Mouse (Mus musculus) forebrain, postnatal 0 days (tissue): Measurements from ENCODE around the gene Pithd1. TPM values are rescaled to one million over a fixed set of nuclear protein-coding genes. Genes with fewer than 3 reads are reported as not detected.

Experiments used
- ATAC-seq: fragments of 200-750 bp; cut with Nextera tagmentation; 2 replicates; pipeline ENCODE4 v1.8.0; 2017; ENCODE audit warnings: mild to moderate bottlenecking, moderate library complexity
- DNase-seq: peaks from one replicate; pipeline ENCODE4 v3.0.0-alpha.2; 2015
- H3K27ac ChIP-seq: fragments of 300-500 bp; sonication (generic); 2 replicates; pipeline ENCODE4 v1.5.1; 2014; ENCODE audit warnings: low read depth, mild to moderate bottlenecking, antibody characterized with exemption, low read length, moderate library complexity, mixed read lengths
- H3K27me3 ChIP-seq: fragments of 300-500 bp; sonication (generic); 2 replicates; pipeline ENCODE4 v1.6.1; 2014; ENCODE audit warnings: mild to moderate bottlenecking, low read length, mixed read lengths; ENCODE audit not compliant: insufficient read depth
- H3K36me3 ChIP-seq: fragments of 300-500 bp; sonication (generic); 2 replicates; pipeline ENCODE4 v1.6.1; 2014; ENCODE audit warnings: mild to moderate bottlenecking, moderate library complexity; ENCODE audit not compliant: insufficient read depth
- H3K4me1 ChIP-seq: fragments of 300-500 bp; sonication (generic); 2 replicates; pipeline ENCODE4 v1.6.1; 2014; ENCODE audit warnings: antibody characterized with exemption; ENCODE audit not compliant: insufficient read depth
- H3K4me2 ChIP-seq: fragments of 300-500 bp; sonication (generic); 2 replicates; pipeline ENCODE4 v1.6.1; 2014; ENCODE audit warnings: low read depth, mild to moderate bottlenecking, moderate library complexity
- H3K4me3 ChIP-seq: fragments of 300-500 bp; sonication (generic); 2 replicates; pipeline ENCODE4 v1.5.1; 2014; ENCODE audit warnings: low read depth, low read length, mixed read lengths
- H3K9ac ChIP-seq: fragments of 300-500 bp; sonication (generic); 2 replicates; pipeline ENCODE4 v1.6.1; 2014; ENCODE audit warnings: mild to moderate bottlenecking
- H3K9me3 ChIP-seq: fragments of 300-500 bp; sonication (generic); 2 replicates; pipeline ENCODE4 v1.6.1; 2016; ENCODE audit warnings: low read length
- CTCF ChIP-seq: sonication (generic); IDR thresholded peaks from 2 replicates; pipeline ENCODE4 v1.5.1; 2016; ENCODE audit warnings: antibody characterized with exemption, control low read depth, low read depth
- WGBS: fragments of 180-500 bp; shearing (Covaris S2); extraction: QIAGEN DNeasy Blood & Tissue Kit; methylation state at CpG from one replicate; pipeline ENCODE4 v1.1.7; 2014; 5-methylcytosine and 5-hydroxymethylcytosine counted together
- polyA plus RNA-seq: library from polyadenylated mRNA; unstranded; fragments of >200 nt; fragmentation: Nextera tagmentation; extraction: Ambion mirVana; gene quantifications from 2 replicates; pipeline ENCODE4 v1.2.1, GENCODE M21; 2015
- total RNA-seq: library from RNA; depleted of rRNA; stranded (reverse); fragments of >200 nt; gene quantifications from 2 replicates; pipeline ENCODE4 v1.2.3, GENCODE M21; 2014

Gene Pithd1
- total and polyA plus RNA-seq, 2 experiments from 2014 or later = 62.8 to 93.3 TPM

- Histone ChIP-seq H3K27me3 (no peaks in the 10 kb centered on the region), H3K9me3 (no peaks in the 10 kb centered on the region), H3K4me2 (no peak overlapping the region), H3K27ac (no peak overlapping the region), H3K9ac (no peak overlapping the region), H3K4me3 (no peak overlapping the region), H3K36me3 (peaks cover 83% of the 10 kb centered on the region), H3K4me1 (no peaks in the 10 kb centered on the region)
- DNase-seq (no peak), ATAC-seq (no peak)
- TF ChIP-seq CTCF = no peak
- WGBS = 95% methylated on average over 8 of the region's 8 CpGs
These were observed 21.9 kb upstream of the Pithd1 start for GRCm38 (mm10) chr4:136008782-136009447.

GRCm38 (mm10) chr4:136006821-136007220, 19.8 kb upstream of the Pithd1 start:
- H3K9ac ChIP-seq = no peak overlapping the region
- no peaks in the 10 kb centered on the region for H3K27me3 ChIP-seq
- no peak for TF ChIP-seq CTCF
- H3K4me3 ChIP-seq = no peak overlapping the region
- no peaks in the 10 kb centered on the region for H3K9me3 ChIP-seq
- no peaks in the 10 kb centered on the region for H3K4me1 ChIP-seq
- no peak overlapping the region for H3K4me2 ChIP-seq
- H3K27ac ChIP-seq = no peak overlapping the region
- DNase-seq (no peak), ATAC-seq (no peak)
- H3K36me3 ChIP-seq = peaks cover 84% of the 10 kb centered on the region
- 100% methylated on average over 3 of the region's 3 CpGs for WGBS

- TF ChIP-seq CTCF = no peak
These were observed 17.9 kb upstream of the Pithd1 start for GRCm38 (mm10) chr4:136004921-136005320.

GRCm38 (mm10) chr4:136004107-136004675, 17.1 kb upstream of the Pithd1 start:
- WGBS = 89% methylated on average over 5 of the region's 5 CpGs
- no peaks in the 10 kb centered on the region for H3K9me3 ChIP-seq
- H3K27ac ChIP-seq = no peak overlapping the region
- H3K4me2 ChIP-seq = no peak overlapping the region
- no peak overlapping the region for H3K4me3 ChIP-seq
- peaks cover 63% of the 10 kb centered on the region for H3K36me3 ChIP-seq
- ATAC-seq (no peak), DNase-seq (no peak)
- TF ChIP-seq CTCF = no peak
- H3K27me3 ChIP-seq = no peaks in the 10 kb centered on the region
- H3K4me1 ChIP-seq = no peaks in the 10 kb centered on the region
- no peak overlapping the region for H3K9ac ChIP-seq

More at GRCm38 (mm10) chr4:136004921-136005320, 17.9 kb upstream of the Pithd1 start:
- DNase-seq = no peak
- Histone ChIP-seq H3K27ac (no peak overlapping the region), H3K4me1 (no peaks in the 10 kb centered on the region), H3K9me3 (no peaks in the 10 kb centered on the region), H3K4me3 (no peak overlapping the region), H3K36me3 (peaks cover 71% of the 10 kb centered on the region), H3K27me3 (no peaks in the 10 kb centered on the region), H3K9ac (no peak overlapping the region), H3K4me2 (no peak overlapping the region)
- no peak for ATAC-seq
- 90% methylated on average over 2 of the region's 2 CpGs for WGBS

GRCm38 (mm10) chr4:135995118-135995517, 8.1 kb upstream of the Pithd1 start:
- H3K27me3 ChIP-seq = no peaks in the 10 kb centered on the region
- H3K4me2 ChIP-seq = no peak overlapping the region
- no peak overlapping the region for H3K27ac ChIP-seq
- H3K4me1 ChIP-seq = no peaks in the 10 kb centered on the region
- no peak overlapping the region for H3K9ac ChIP-seq
- H3K9me3 ChIP-seq = no peaks in the 10 kb centered on the region
- no peak overlapping the region for H3K4me3 ChIP-seq
- 87% methylated on average over 4 of the region's 4 CpGs for WGBS
- no peak for ATAC-seq
- no peak for TF ChIP-seq CTCF
- no peaks in the 10 kb centered on the region for H3K36me3 ChIP-seq
- no peak for DNase-seq

- no peaks in the 10 kb centered on the region for H3K36me3 ChIP-seq
- no peak overlapping the region for H3K4me2 ChIP-seq
- no peak for TF ChIP-seq CTCF
- no peaks in the 10 kb centered on the region for H3K4me1 ChIP-seq
- H3K9me3 ChIP-seq = no peaks in the 10 kb centered on the region
- no peak overlapping the region for H3K27ac ChIP-seq
- WGBS = 91% methylated on average over 6 of the region's 6 CpGs
- no peak overlapping the region for H3K9ac ChIP-seq
- no peaks in the 10 kb centered on the region for H3K27me3 ChIP-seq
- no peak for ATAC-seq
- DNase-seq = no peak
- no peak overlapping the region for H3K4me3 ChIP-seq
These were observed 6.9 kb upstream of the Pithd1 start for GRCm38 (mm10) chr4:135993941-135994340.

GRCm38 (mm10) chr4:135987714-135988113, 650 bp upstream of the Pithd1 start:
- no peak for TF ChIP-seq CTCF
- peaks cover 12% of the 10 kb centered on the region; the same call in 1 of the 2 replicates for H3K4me1 ChIP-seq
- no peaks in the 10 kb centered on the region for H3K27me3 ChIP-seq
- H3K9me3 ChIP-seq = no peaks in the 10 kb centered on the region
- peak overlapping the region; percentile 91 for H3K9ac ChIP-seq
- ATAC-seq (no peak), DNase-seq (no peak)
- peak overlapping the region; percentile 81; the same call in 1 of the 2 replicates for H3K27ac ChIP-seq
- peaks cover under 1% of the 10 kb centered on the region; the same call in 1 of the 2 replicates for H3K36me3 ChIP-seq
- H3K4me3 ChIP-seq = peak overlapping the region; percentile 86
- H3K4me2 ChIP-seq = peak overlapping the region; percentile 95
- 66% methylated on average over 9 of the region's 9 CpGs for WGBS
